Mouse (Mus musculus): ENCODE measurements around the gene Coq8a.
A peak's percentile ranks its signal among the peaks of the same experiment; 100 is the strongest.

The Coq8a gene

GRCm38 (mm10) chr1:180198959-180199714, at the start of gene Coq8a:
Gene Coq8a, minus strand, starts transcription at chr1:180199602.
- no peak for DNase-seq (ENCODE audit: low read depth)

GRCm38 (mm10) chr1:180248593-180249146, 49.3 kb upstream of the Coq8a start:
- no peak for DNase-seq (ENCODE audit: low read depth)

DNA sequence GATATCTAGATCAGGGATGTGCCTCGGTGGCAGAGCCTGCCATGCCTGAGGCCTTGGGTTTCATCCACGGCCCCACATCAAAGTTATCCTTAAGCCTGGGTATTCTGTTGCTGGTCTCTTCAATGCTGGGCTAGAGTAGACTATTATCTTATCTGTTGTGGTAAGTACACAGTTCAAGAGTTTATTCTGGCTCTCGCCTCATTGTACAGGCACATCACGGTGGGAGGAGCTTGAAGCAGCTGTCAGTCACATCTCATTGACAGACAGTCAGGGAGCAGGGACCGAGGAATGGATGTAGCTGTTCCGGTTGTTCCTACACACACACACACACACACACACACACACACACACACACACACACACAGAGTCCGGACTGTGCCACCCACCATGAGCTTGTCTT, 48.5 kb upstream of the Coq8a start:
- DNase-seq (ENCODE audit: low read depth), result no peak

GRCm38 (mm10) chr1:180245741-180246507, 46.5 kb upstream of the Coq8a start:
- DNase-seq (ENCODE audit: low read depth), result no peak

GRCm38 (mm10) chr1:180231729-180232128, 32.3 kb upstream of the Coq8a start:
- DNase-seq (ENCODE audit: low read depth), result no peak

DNA sequence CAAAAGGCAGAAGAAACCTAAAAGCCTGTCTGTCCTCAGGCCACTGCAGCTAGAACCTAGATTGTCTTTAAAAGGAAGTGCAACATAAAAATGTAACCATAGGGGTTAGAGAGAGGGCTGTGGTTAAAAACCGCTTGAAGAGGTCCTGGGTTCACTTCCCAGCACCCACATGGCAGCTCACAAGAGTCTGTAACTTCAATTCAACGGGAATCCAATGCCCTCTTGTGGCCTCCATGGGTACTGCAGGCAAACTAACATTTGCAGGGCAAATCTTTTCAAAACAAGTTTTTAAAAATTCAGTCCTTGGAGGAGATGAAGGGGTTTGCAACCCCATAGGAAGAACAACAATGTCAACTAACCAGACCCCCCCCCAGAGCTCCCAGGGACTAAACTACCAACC, 31.2 kb upstream of the Coq8a start:
- DNase-seq (ENCODE audit: low read depth), result no peak

GRCm38 (mm10) chr1:180229906-180230305, 30.5 kb upstream of the Coq8a start:
- DNase-seq (ENCODE audit: low read depth), result no peak

- DNase-seq (ENCODE audit: low read depth), result no peak
Measured at GRCm38 (mm10) chr1:180228854-180229253, 29.5 kb upstream of the Coq8a start.

- DNase-seq (ENCODE audit: low read depth), result no peak
Measured at GRCm38 (mm10) chr1:180226766-180227165, 27.4 kb upstream of the Coq8a start.

- DNase-seq (ENCODE audit: low read depth), result no peak
Measured at GRCm38 (mm10) chr1:180226221-180226713, 26.9 kb upstream of the Coq8a start.

DNA sequence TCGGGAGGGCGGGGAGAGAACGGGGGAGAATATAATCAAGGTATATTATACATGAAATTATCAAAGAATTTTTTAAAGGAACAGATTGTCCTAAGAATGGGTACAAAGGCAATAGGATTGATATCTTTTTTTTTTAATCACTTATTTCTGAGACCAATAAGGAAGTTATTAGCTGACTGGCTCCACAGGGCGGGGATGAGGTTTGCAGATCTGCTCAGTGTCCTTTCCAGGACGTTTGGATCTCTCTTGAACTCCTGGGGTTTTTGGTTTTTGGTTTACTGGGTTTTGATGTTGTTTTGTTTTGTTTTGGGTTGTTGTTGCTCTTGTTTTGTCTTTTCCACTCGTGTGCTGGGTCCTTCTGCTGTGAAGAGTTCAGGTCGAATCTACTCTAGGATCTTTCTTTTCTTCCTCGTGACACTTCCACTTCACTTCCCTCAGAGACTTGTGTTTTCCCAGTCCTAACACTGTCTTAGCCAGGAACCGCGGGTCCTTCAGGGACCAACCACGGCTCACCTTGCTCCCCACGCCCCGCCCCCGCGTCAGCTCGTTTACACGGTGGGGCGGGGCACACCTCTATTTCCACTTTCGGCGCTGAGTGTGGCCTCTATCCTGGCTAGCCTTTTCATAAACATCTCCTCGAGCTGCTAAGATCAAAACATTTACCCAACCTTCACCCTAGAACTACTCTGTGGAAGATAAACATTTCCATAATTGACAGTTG, 26.3 kb upstream of the Coq8a start:
- DNase-seq (ENCODE audit: low read depth), result peak; percentile 57

DNA sequence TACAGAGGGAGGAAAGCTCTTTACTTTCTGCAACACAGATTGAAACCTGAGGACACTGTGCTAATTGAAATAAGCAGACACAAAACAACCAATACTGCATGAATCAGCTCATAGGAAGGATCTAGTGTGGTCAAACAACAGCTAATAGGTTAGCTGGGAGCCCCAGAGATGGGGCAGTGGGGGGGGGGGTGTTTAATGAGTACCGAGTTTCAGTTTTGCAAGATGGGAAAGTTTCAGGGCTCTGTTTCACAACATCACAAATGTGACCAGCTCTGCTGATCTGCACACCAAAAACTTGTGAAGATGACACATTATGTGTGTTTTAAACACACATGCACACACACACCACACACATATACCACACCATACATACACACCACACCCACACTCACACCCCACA, 22.6 kb upstream of the Coq8a start:
- DNase-seq (ENCODE audit: low read depth), result no peak

DNA sequence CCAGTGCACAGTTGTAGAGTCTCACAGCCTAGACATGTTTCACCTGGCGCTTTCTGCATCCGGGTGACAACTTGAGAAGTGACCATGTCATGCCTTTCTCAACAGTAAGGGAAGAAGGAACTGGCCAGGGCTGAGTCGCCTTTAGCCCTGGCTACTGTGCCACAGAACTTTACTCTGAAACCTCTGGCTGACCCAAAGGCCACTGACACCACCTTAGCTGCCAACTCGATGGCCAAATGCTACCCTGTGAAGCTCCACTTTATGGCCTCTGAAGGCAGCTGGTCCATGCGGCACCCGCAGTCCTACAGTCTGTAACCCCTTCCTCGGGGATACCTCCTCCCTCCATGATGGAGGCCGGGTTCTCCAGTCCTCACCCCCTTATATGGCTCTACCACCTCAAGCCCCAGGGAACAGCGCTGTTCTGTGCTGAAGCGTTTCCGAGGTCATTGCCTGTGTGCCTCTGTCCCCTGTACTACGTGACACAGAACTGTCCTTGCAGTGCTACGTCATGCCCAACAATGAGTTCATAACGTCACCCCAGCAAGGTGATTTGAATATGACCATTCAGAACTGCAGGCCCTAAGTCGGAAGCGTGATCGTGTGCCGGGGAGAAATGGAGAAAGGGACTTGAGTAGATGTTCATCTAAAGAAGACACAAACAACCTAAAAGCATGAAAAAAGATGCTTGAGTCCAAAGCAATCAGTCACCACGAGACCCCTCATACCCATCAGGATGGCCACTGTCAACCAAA, 21.6 kb upstream of the Coq8a start:
- no peak for DNase-seq (ENCODE audit: low read depth)

DNA sequence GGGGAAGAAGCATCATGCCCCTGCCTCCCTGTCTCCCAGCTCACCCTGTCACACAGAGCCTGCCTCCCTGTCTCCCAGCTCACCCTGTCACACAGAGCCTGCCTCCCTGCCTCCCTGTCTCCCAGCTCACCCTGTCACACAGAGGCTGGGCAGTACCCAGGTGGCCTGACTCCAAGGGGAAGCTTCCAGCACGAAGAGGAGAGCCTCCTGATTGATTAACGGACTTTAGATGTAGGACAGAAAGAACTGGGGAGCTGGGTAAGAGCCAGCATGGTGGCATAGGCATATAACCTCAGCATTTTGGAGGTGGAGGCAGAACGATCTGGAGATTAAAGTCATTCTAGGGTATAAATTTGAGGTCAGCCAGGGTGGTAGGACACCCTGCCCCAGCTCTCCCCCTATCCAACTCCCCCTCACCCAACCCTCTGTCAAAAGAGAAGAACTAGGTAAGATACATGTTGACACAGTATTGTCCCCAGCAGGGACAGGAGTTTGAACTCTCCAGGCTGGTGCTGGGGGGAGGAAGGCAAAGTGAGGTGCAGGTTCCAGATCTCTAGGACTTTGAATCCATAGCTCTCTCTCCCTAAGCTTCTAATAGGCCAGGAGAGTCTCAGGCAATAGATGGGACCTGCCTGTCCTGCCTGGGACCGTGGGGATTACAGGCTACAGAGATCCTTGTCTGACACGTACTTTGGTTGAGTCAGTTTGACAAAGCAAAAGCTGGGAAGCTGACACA, 17.3 kb upstream of the Coq8a start:
- DNase-seq (ENCODE audit: low read depth), result no peak

GRCm38 (mm10) chr1:180215044-180215443, 15.6 kb upstream of the Coq8a start:
- DNase-seq (ENCODE audit: low read depth), result peak; percentile 32

DNA sequence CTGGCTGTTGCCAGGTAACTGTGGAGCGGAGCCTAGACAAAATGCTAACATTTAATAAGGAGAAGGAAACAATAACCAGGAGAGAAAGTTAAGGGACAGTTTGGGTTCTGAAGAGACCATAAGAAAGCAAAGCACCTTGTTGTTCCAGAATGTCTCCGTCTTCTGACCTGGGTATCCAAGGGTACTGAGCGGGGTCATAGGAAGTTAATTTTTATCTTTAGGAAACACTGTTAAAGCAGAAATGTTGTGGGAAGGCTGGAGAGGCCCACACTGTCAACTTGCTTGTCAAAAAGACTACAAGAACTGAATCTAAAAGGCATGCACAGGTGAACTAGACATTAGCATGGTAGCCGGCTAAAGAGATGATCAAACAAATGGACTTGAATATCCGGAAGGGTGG, 13.5 kb upstream of the Coq8a start:
- DNase-seq (ENCODE audit: low read depth), result no peak

DNA sequence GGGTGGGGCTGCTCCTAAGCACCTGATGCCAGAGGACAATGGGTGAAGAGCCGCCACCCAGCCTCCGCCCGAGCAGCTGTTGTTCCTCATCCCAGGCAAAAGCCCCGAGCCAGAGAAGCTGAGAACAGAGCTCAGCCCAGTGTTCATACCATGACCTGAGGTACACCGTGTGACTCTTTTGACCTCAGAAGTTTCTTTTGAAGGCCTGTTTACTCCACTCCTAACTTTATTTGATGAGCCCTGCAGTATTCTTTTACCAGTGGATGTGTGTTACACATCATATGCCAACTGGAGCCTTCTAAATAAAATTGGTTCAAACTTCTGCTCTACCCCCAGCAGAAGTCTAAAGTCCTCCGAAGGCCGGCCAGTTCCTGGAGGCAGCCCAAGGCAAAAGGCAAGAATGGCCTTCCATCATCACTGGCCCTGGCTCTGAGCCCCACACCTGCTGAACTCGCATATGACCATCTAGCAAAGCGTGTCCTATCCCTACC, 11.4 kb upstream of the Coq8a start:
- DNase-seq (ENCODE audit: low read depth), result no peak

- DNase-seq (ENCODE audit: low read depth), result no peak
Measured at GRCm38 (mm10) chr1:180210031-180210432, 10.6 kb upstream of the Coq8a start.

GRCm38 (mm10) chr1:180208370-180208769, 9.0 kb upstream of the Coq8a start:
- DNase-seq (ENCODE audit: low read depth), result no peak

DNA sequence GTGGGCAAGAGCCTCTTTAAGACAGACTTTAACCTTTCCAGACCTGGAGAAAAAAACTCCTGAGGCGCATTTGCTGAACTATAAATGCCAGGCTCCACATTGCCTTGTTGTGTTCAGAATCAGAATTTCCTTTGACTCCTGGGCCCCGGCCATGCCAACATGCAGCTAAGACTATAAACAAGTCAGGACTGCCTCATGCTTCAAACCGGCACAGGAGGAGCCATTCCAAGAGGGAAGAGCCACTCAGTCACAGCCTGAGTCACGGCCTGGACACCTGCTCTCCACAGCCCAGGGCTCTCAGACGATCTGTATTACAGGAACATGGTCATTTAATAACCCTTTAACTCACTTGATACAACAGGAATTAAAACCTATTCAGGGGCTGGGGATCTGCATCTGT, 1.3 kb upstream of the Coq8a start:
- no peak for DNase-seq (ENCODE audit: low read depth)

DNA sequence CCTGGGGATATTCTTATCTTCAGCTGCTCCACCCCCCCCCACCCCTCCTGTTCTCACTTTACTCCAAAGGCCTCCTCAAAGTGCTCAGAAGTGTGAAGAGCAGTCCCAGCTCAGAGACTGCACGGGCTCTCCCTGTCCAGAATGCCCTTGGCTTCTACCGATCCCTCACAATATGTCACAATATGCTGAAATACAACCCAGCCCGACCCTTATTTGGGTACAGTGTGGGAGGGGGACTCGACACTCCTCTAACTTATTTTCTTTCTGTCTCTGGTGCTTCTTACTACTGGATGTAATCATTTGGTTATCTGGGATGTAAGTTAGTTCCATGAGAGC, 281 bp upstream of the Coq8a start:
- DNase-seq (ENCODE audit: low read depth), result no peak
